Mouse (Mus musculus): ENCODE measurements at regions not wholly inside any gene's neighbourhood (a gene's known extent, or its start where the extent isn't known, plus 50 kb on each side); places are given as distances from the start of the nearest gene placed in this dataset.

- no peaks in the 10 kb centered on the region for H3K27me3 ChIP-seq (ENCODE audit: low read depth, poor library complexity, severe bottlenecking)
- DNase-seq (ENCODE audit: low spot score), result no peak
- H3K9me3 ChIP-seq (replicated peaks), result 0 out of 2 replicates have a peak, but pooled peaks cover 3% of the 10 kb centered on the region
- WGBS, result 92% methylated on average over 6 of the region's 6 CpGs
- H3K4me3 ChIP-seq, result no peak overlapping the region
- no peaks in the 10 kb centered on the region for H3K4me1 ChIP-seq
- H3K36me3 ChIP-seq, result no peaks in the 10 kb centered on the region
- H3K27ac ChIP-seq (replicated peaks), result no peak overlapping the region
Measured at GRCm38 (mm10) chr9:84376621-84377020, 451.7 kb downstream of the Bckdhb start.

- Histone ChIP-seq H3K4me3 (no peak overlapping the region), H3K9me3 (replicated peaks) (no peaks in the 10 kb centered on the region), H3K36me3 (no peaks in the 10 kb centered on the region), H3K27ac (replicated peaks) (no peak overlapping the region), H3K4me1 (no peaks in the 10 kb centered on the region), H3K27me3 (ENCODE audit: low read depth, poor library complexity, severe bottlenecking) (no peaks in the 10 kb centered on the region)
- no peak for DNase-seq (ENCODE audit: low spot score)
Measured at GRCm38 (mm10) chr9:84381942-84382341, 457.0 kb downstream of the Bckdhb start.

- WGBS, result 95% methylated on average over 3 of the region's 3 CpGs
- H3K9me3 ChIP-seq (replicated peaks), result no peaks in the 10 kb centered on the region
- no peaks in the 10 kb centered on the region for H3K36me3 ChIP-seq
- no peaks in the 10 kb centered on the region for H3K4me1 ChIP-seq
- no peak for DNase-seq (ENCODE audit: low spot score)
- H3K27ac ChIP-seq (replicated peaks), result no peak overlapping the region
- H3K4me3 ChIP-seq, result no peak overlapping the region
- H3K27me3 ChIP-seq (ENCODE audit: low read depth, poor library complexity, severe bottlenecking), result no peaks in the 10 kb centered on the region
Measured at GRCm38 (mm10) chr9:84389831-84390230, 464.9 kb downstream of the Bckdhb start.

GRCm38 (mm10) chr9:84394536-84395314 is 469.8 kb downstream of the Bckdhb start:
- 89% methylated on average over 3 of the region's 3 CpGs for WGBS
- DNase-seq (ENCODE audit: low spot score), result no peak
- H3K4me3 ChIP-seq, result no peak overlapping the region

GRCm38 (mm10) chr9:84399481-84399880 is 474.5 kb downstream of the Bckdhb start:
- Histone ChIP-seq H3K27ac (replicated peaks) (no peak overlapping the region), H3K36me3 (no peaks in the 10 kb centered on the region), H3K4me3 (no peak overlapping the region), H3K27me3 (ENCODE audit: low read depth, poor library complexity, severe bottlenecking) (no peaks in the 10 kb centered on the region), H3K4me1 (no peaks in the 10 kb centered on the region), H3K9me3 (replicated peaks) (no peaks in the 10 kb centered on the region)
- no peak for DNase-seq (ENCODE audit: low spot score)
- 63% methylated on average over 3 of the region's 3 CpGs for WGBS

More at GRCm38 (mm10) chr9:84394536-84395314, 469.8 kb downstream of the Bckdhb start:
- Histone ChIP-seq H3K27me3 (ENCODE audit: low read depth, poor library complexity, severe bottlenecking) (no peaks in the 10 kb centered on the region), H3K9me3 (replicated peaks) (no peaks in the 10 kb centered on the region), H3K27ac (replicated peaks) (no peak overlapping the region), H3K4me1 (no peaks in the 10 kb centered on the region), H3K36me3 (no peaks in the 10 kb centered on the region)

- no peak for DNase-seq (ENCODE audit: low spot score)
- Histone ChIP-seq H3K9me3 (replicated peaks) (no peaks in the 10 kb centered on the region), H3K36me3 (no peaks in the 10 kb centered on the region), H3K4me3 (no peak overlapping the region), H3K27me3 (ENCODE audit: low read depth, poor library complexity, severe bottlenecking) (no peaks in the 10 kb centered on the region), H3K4me1 (no peaks in the 10 kb centered on the region), H3K27ac (replicated peaks) (no peak overlapping the region)
- 81% methylated on average over 10 of the region's 10 CpGs for WGBS
Measured at GRCm38 (mm10) chr9:84408260-84409203, 483.6 kb downstream of the Bckdhb start.

Data from midbrain, embryonic 10.5 days (tissue).